Mouse (Mus musculus) forebrain, embryonic 16.5 days (tissue): Measurements from ENCODE around the gene Muc3. TPM values are rescaled to one million over a fixed set of nuclear protein-coding genes. Genes with fewer than 3 reads are reported as not detected.

Experiments
- ATAC-seq: fragments of 200-750 bp; cut with Nextera tagmentation; 2 replicates; pipeline ENCODE4 v1.8.0; 2017; ENCODE audit warnings: mild to moderate bottlenecking, moderate library complexity
- H3K27ac ChIP-seq: fragments of 300-500 bp; sonication (generic); 2 replicates; pipeline ENCODE4 v1.5.1; 2014; ENCODE audit warnings: low read length, control low read depth
- H3K27me3 ChIP-seq: fragments of 300-500 bp; sonication (generic); replicated peaks from 2 replicates; pipeline ENCODE4 v1.6.1; 2014; ENCODE audit warnings: low read length; ENCODE audit not compliant: control insufficient read depth, insufficient read depth
- H3K36me3 ChIP-seq: fragments of 300-500 bp; sonication (generic); 2 replicates; pipeline ENCODE4 v1.6.1; 2014; ENCODE audit not compliant: control insufficient read depth, insufficient read depth
- H3K4me1 ChIP-seq: fragments of 300-500 bp; sonication (generic); replicated peaks from 2 replicates; pipeline ENCODE4 v1.6.1; 2014; ENCODE audit warnings: low read length; ENCODE audit not compliant: control insufficient read depth, insufficient read depth
- H3K4me2 ChIP-seq: fragments of 300-500 bp; sonication (generic); 2 replicates; pipeline ENCODE4 v1.6.1; 2014; ENCODE audit warnings: mild to moderate bottlenecking, low read length, control low read depth
- H3K4me3 ChIP-seq: fragments of 300-500 bp; sonication (generic); replicated peaks from 2 replicates; pipeline ENCODE4 v1.5.1; 2014; ENCODE audit warnings: mild to moderate bottlenecking, low read length, control low read depth
- H3K9ac ChIP-seq: fragments of 300-500 bp; sonication (generic); replicated peaks from 2 replicates; pipeline ENCODE4 v1.6.1; 2014; ENCODE audit warnings: low read depth, low read length, control low read depth
- H3K9me3 ChIP-seq: fragments of 300-500 bp; sonication (generic); 2 replicates; pipeline ENCODE4 v1.6.1; 2016; ENCODE audit warnings: low read length; ENCODE audit not compliant: control insufficient read depth
- WGBS: fragments of 180-500 bp; shearing (Covaris S2); extraction: QIAGEN DNeasy Blood & Tissue Kit; methylation state at CpG from one replicate; pipeline ENCODE4 v1.1.7; 2014; 5-methylcytosine and 5-hydroxymethylcytosine counted together
- polyA plus RNA-seq: library from polyadenylated mRNA; unstranded; fragments of >200 nt; fragmentation: Nextera tagmentation; extraction: Ambion mirVana; gene quantifications from 2 replicates; pipeline ENCODE4 v1.2.1, GENCODE M21; 2015

Gene Muc3
- polyA plus RNA-seq, 1 experiment from 2014 or later: not detected

DNA sequence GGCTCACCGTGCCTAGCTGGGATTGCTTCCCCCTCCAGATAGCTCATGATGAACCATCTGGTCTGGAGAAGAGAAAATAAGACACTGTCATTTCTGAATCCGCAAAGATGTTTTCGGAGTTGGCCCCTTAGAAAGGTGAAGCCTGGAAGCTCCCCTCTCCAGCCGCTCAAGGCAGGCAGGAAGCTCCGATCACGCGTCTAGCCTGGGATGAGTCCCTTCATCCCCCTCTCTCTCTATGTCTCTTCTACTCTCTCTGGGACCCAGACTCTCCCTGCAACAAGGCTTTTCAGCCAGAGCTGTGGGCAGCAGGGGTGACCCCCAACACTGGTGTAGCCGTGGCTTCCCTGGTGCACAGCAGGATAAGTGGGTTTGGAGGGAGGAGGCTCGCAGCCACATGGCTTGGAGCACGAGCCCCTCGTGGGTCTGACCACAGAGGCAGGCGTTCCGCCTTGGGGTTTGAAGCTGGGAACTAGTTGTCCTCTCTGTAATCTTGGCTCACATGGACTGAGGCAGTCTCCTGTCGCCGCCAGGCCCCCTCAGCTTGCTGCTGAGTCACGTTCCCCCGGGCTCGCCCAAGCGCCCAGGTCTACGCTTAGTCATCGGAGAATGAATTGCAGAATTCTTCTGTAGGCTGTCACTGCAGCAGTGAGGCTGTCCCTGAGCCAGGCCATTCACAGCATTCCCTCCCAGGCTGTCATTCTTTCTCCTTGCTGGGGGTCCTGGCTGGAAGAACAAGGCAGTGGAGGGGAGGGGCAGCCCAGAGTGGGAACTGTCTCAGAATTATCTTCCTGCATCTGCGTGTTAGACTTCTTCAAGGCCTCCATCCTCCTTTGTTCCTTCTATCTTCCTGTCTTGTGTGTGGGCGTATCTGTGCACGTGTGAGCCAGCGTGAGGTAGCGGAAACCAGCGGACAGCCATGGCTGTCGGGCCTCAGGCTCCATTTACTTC lies 46.3 kb downstream of the Muc3 start:
- Histone ChIP-seq H3K27me3 (no peaks in the 10 kb centered on the region), H3K27ac (no peak overlapping the region), H3K4me3 (no peak overlapping the region), H3K4me1 (no peaks in the 10 kb centered on the region), H3K4me2 (no peak overlapping the region), H3K9ac (no peak overlapping the region), H3K9me3 (no peaks in the 10 kb centered on the region), H3K36me3 (no peaks in the 10 kb centered on the region)
- ATAC-seq: no peak
- WGBS: 72% methylated on average over 28 of the region's 28 CpGs

- no peak overlapping the region for H3K4me3 ChIP-seq
- ATAC-seq: no peak
- no peaks in the 10 kb centered on the region for H3K36me3 ChIP-seq
- 78% methylated on average over 10 of the region's 10 CpGs for WGBS
- no peak overlapping the region for H3K4me2 ChIP-seq
- H3K9me3 ChIP-seq: no peaks in the 10 kb centered on the region
- no peaks in the 10 kb centered on the region for H3K4me1 ChIP-seq
- H3K27me3 ChIP-seq: no peaks in the 10 kb centered on the region
- H3K27ac ChIP-seq: no peak overlapping the region
- no peak overlapping the region for H3K9ac ChIP-seq
Measured at GRCm38 (mm10) chr5:137102078-137102477, 47.0 kb downstream of the Muc3 start.

- H3K4me1 ChIP-seq: peaks cover 2% of the 10 kb centered on the region; the same call in 1 of the 2 replicates
- no peaks in the 10 kb centered on the region for H3K9me3 ChIP-seq
- no peaks in the 10 kb centered on the region for H3K27me3 ChIP-seq
- no peak overlapping the region for H3K4me2 ChIP-seq
- H3K9ac ChIP-seq: no peak overlapping the region
- WGBS: 71% methylated on average over 4 of the region's 4 CpGs
- no peak for ATAC-seq
- no peaks in the 10 kb centered on the region for H3K36me3 ChIP-seq
- no peak overlapping the region for H3K4me3 ChIP-seq
- no peak overlapping the region for H3K27ac ChIP-seq
Measured at GRCm38 (mm10) chr5:137100660-137101059, 48.5 kb downstream of the Muc3 start.

GRCm38 (mm10) chr5:137098418-137098817 lies 50.7 kb downstream of the Muc3 start:
- Histone ChIP-seq H3K4me1 (peaks cover 2% of the 10 kb centered on the region; the same call in 1 of the 2 replicates), H3K4me2 (no peak overlapping the region), H3K36me3 (no peaks in the 10 kb centered on the region), H3K27ac (no peak overlapping the region), H3K4me3 (no peak overlapping the region), H3K9me3 (no peaks in the 10 kb centered on the region), H3K27me3 (no peaks in the 10 kb centered on the region), H3K9ac (no peak overlapping the region)
- no peak for ATAC-seq
- 82% methylated on average over 11 of the region's 11 CpGs for WGBS

- 50% methylated on average over 1 of the region's 1 CpGs for WGBS
- H3K27me3 ChIP-seq: no peaks in the 10 kb centered on the region
- H3K9me3 ChIP-seq: no peaks in the 10 kb centered on the region
- no peak overlapping the region for H3K4me3 ChIP-seq
- no peak overlapping the region for H3K4me2 ChIP-seq
- no peak overlapping the region for H3K27ac ChIP-seq
- H3K9ac ChIP-seq: no peak overlapping the region
- peaks cover 2% of the 10 kb centered on the region; the same call in 1 of the 2 replicates for H3K4me1 ChIP-seq
- no peak for ATAC-seq
- no peaks in the 10 kb centered on the region for H3K36me3 ChIP-seq
Measured at GRCm38 (mm10) chr5:137096037-137096436, 53.1 kb downstream of the Muc3 start.

DNA sequence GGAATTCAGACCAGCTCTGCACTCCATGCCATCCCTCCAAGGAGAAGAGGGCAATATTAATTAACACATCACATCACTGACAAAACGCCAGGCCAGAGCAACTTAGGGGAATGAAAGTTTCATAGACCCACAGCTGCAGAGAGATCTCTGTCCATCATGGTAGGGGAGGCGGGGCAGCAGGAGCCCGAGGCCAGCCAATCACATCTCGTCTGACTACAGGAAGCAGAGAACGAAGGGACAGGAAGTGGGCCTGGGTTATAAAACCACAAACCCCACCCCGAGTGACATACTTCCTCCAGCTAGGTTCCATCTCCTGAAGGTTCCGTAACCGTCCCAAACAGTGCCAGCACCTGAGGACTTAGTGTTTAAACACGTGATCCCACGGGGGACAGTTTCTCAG lies 54.0 kb downstream of the Muc3 start:
- no peaks in the 10 kb centered on the region for H3K27me3 ChIP-seq
- H3K9me3 ChIP-seq: no peaks in the 10 kb centered on the region
- H3K36me3 ChIP-seq: no peaks in the 10 kb centered on the region
- no peak for ATAC-seq
- peaks cover 2% of the 10 kb centered on the region; the same call in 1 of the 2 replicates for H3K4me1 ChIP-seq
- H3K9ac ChIP-seq: no peak overlapping the region
- no peak overlapping the region for H3K4me2 ChIP-seq
- no peak overlapping the region for H3K4me3 ChIP-seq
- 89% methylated on average over 10 of the region's 10 CpGs for WGBS
- no peak overlapping the region for H3K27ac ChIP-seq

- whole genome bisulfite sequencing: 85% methylated on average over 9 of the region's 9 CpGs
- Histone ChIP-seq H3K36me3 (no peaks in the 10 kb centered on the region), H3K27ac (no peak overlapping the region), H3K4me1 (peaks cover 2% of the 10 kb centered on the region; the same call in 1 of the 2 replicates), H3K27me3 (no peaks in the 10 kb centered on the region), H3K4me3 (no peak overlapping the region), H3K9ac (no peak overlapping the region), H3K4me2 (no peak overlapping the region), H3K9me3 (no peaks in the 10 kb centered on the region)
- no peak for ATAC-seq
Measured at GRCm38 (mm10) chr5:137093720-137094119, 55.4 kb downstream of the Muc3 start.

- Histone ChIP-seq H3K9ac (no peak overlapping the region), H3K36me3 (no peaks in the 10 kb centered on the region), H3K4me1 (peaks cover 2% of the 10 kb centered on the region; the same call in 1 of the 2 replicates), H3K4me2 (no peak overlapping the region), H3K27me3 (no peaks in the 10 kb centered on the region), H3K4me3 (no peak overlapping the region), H3K27ac (no peak overlapping the region), H3K9me3 (no peaks in the 10 kb centered on the region)
- 66% methylated on average over 6 of the region's 6 CpGs for WGBS
- no peak for ATAC-seq
Measured at GRCm38 (mm10) chr5:137091560-137091959, 57.6 kb downstream of the Muc3 start.

DNA sequence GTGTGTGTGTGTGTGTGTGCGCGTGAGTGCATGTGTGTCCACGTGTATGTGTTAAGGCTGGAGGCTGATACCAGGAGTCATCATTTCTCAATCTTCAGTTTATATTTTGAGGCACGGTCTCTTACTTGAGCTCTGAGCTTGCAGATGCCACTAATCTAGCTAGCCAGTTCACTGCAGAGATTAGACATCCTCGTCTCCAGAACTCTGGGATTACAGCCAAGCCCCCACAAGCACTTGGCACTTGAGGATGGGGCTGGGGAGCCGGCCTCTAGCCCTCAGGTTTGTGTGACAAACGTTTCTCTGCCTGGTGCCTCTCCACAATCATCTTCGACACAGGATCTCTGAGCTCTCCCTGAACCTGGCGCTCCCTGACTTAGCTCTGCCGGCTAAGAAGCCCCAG lies 58.3 kb downstream of the Muc3 start:
- no peak overlapping the region for H3K4me3 ChIP-seq
- H3K36me3 ChIP-seq: no peaks in the 10 kb centered on the region
- peaks cover 2% of the 10 kb centered on the region; the same call in 1 of the 2 replicates for H3K4me1 ChIP-seq
- H3K9ac ChIP-seq: no peak overlapping the region
- H3K27ac ChIP-seq: no peak overlapping the region
- H3K27me3 ChIP-seq: no peaks in the 10 kb centered on the region
- no peaks in the 10 kb centered on the region for H3K9me3 ChIP-seq
- no peak overlapping the region for H3K4me2 ChIP-seq
- 66% methylated on average over 10 of the region's 10 CpGs for WGBS
- no peak for ATAC-seq
